Mouse (Mus musculus) erythroblast, adult 5-6 weeks (primary cell): ENCODE measurements around the gene Casc4. TPM values are rescaled to one million over a fixed set of nuclear protein-coding genes. Genes with fewer than 3 reads are reported as not detected.

Source experiments
- ATAC-seq: replicated peaks from 2 replicates; pipeline ENCODE4 v1.8.0; 2016; ENCODE audit warnings: moderate number of reproducible peaks, mild to moderate bottlenecking, moderate TSS enrichment, inconsistent platforms; ENCODE audit not compliant: poor library complexity, low FRiP score, severe bottlenecking
- total RNA-seq, 2 experiments: library from RNA; stranded (forward) in 1 of 2; stranded (reverse) in 1 of 2; fragments of 150-400 nt in 1 of 2; fragments of 200-764, 138-1000 nt in 1 of 2; gene quantifications; 2 replicates each; pipeline versions ENCODE4 v1.2.3 to v1.2.4; 2015 to 2017; ENCODE audit warnings: low replicate concordance in 2 of 2

Gene Casc4
- total RNA-seq (2015; ENCODE audit: low replicate concordance) (1.5 and 2.9 TPM in 2 replicates), total RNA-seq (2017; ENCODE audit: low replicate concordance) (0.77 and 4.2 TPM in 2 replicates)

DNA sequence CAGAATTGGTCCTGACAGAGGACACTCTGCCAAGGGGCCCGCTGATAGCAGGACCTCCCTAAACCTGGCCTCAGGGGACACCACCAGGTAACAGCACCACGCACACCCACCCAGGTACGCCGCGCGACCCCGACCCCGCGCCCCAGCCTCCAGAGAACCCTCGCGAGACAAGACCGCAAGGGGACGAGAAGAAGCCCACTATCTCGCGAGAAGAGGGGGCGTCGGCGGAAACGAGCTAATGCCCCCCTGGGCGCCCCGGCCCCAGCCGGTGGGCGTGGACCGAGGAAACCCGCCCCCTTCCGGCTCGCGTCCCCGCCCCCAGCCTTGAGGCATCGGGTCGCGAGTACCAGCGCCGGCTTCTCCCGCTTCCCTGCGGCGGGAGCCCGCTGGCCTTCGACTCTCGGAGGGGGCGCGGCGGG lies at the start of gene Casc4:
Gene Casc4, plus strand, starts transcription at position 339 of the 419 bp plus-strand sequence.
- no peak for ATAC-seq

DNA sequence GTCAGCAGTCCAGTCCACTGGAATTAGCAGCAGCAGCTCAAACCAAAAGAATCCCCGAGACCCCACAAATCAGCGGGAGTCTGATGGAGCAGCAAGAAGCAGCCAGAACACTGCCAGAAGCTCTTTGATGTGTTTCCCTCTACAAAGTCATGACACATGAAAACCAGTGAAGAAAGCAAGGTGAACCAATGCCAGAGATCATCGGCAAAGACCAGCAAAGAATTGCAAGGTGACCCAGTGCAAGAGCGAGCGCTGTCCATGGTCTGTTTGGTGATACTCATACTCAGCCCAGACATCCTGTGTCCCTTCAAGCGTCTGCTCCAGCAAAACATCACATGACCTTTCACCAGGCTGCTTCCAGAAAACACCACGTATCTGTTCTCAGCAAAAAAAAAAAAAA lies 45.0 kb upstream of the Casc4 start:
- no peak for ATAC-seq

DNA sequence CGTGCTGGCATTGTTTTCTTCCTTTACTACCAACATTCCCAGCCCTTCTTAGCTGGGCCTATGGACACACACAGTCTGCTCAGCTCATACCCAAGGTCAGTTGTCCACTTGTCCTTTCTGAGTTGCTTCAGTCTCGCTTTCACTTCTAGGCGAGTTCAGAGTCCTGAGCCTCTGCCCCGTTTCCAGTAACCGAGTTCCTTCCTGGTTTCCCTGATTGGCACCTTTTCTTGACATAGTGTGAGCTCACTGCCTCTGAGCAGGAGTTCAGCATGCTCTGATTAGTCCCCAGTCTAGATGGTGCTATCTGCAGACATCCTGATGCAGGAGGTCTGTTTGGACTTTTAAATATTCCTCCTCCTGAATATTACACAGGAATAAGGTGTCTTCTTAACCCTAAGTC lies 42.1 kb upstream of the Casc4 start:
- no peak for ATAC-seq

DNA sequence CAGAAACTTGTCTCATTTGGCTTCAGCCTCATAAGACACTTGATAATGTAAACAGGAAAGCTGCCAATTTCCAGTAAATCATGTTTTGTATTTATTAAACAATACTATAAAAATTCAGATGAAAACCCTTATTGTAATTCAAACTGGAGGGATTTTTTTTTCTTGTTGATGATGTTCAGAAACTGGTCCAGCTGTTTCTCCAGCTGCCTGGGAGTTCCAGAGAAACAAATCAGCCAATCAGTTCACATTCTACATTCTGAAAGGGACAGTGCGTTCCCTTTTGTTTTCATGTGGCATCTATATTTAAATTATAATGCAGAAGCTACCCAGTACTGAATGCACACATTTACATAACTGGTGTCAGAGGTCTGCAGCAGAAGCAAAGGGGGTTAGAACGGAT lies 40.6 kb upstream of the Casc4 start:
- ATAC-seq: no peak

DNA sequence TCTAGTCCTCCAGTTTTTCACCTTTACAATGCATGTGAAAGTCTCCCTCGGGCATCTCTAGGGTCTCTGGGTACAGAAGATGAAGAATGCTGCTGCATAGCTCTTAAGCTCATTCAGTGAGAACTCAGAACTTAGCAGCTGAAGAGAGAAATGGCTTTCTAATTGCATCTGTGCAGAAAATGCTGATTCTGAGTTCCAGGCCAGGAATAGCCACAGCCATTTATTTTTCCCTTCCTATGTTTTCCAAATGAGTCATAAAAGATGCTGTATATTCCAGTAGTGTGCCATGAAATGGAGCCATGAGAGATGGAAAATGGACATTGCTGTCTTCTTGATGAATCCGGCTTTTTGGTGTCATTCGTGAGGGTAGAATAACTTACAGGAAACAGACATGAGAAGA lies 38.4 kb upstream of the Casc4 start:
- ATAC-seq: no peak

DNA sequence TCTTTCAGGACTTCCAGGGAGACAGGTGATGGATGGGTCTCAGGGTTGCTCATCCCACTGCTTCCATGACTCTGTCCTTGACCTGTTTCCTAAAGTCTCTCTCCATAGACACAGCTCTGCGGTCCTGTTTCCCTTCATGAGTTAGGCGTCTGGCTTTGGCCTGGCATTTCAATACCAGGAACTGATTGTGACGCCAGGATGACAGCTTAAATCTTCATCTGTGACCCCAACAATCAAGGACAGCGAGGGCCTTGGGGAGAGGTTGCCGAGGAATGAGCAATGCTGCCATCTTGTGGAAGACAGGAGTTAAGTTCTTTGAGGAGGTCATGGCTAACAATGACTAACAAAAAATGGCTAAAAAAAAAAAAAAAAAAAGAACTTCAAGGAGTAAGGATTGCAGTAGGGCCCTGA lies 34.3 kb upstream of the Casc4 start:
- ATAC-seq: no peak

DNA sequence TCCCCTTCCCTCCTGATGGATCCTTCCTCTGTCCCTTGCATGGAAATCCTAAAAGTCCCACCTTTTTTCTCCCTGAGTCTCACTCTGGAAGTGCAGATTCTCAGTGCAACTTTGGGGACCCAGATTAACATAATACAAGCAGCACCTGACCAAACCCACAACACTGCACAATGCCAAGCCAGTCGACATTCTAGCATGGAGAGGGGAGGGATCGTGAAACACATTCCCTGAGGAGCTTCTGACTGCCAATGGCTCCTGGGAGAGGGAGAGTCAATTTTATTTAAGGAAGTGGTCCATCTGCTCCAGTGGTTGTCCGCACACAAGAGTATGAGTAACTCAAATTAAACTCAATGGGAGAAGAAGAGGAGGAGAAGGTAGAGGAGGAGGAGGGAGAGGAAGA lies 31.8 kb upstream of the Casc4 start:
- ATAC-seq: no peak

DNA sequence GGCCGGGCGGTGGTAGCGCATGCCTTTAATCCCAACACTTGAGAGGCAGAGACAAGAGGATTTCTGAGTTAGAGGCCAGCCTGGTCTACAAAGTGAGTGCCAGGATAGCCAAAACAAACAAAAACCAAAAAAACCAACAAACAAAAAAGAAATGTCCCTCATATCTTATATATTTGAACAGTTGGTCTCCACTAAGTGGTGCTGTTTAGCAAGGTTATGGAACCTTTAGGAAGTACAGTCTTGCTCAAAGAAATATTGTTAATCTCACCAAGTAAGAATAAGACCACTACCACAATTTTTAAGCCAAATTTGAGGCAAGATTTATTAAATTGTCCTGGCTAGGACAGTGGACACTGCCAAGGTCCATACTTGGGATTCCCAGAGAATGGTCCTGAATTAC lies 25.3 kb upstream of the Casc4 start:
- ATAC-seq: no peak

DNA sequence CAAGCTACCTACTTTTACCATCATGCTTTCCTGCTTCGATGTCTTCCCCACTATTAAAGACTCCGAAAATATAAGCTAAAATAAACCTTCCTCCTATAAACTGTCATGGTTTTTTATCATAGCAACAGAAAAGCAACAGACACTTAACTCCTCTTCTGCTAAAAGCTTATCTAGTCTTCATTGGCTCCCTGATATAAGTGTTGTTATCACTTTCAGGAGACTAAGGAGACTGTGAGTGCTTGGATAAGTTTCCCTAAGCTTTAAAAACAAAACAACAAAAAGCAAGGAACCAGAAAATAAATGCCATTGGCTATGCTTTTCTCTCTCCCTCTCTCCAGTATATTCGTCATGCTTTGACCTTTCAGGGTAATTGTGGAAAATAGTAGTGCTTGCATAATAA lies 24.5 kb upstream of the Casc4 start:
- ATAC-seq: no peak

DNA sequence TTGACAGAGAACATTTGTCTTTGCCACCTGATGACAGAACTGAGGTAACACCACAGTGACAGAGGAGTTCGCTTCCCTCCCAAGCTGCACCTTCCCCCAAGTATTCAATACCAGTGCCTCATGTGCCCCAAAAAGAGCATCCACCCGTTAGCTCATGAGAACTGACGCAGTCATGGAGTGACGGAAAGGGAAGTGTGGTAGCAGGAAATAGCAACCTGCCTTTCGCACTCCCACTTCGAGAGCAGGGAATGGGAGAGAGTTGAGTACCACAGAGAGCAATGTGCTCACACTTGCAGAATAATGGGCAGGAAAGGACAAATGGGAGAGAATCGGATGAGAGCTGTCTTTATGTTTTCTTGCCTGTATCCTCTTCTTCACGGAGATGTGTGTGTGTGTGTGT lies 20.7 kb upstream of the Casc4 start:
- ATAC-seq: no peak

DNA sequence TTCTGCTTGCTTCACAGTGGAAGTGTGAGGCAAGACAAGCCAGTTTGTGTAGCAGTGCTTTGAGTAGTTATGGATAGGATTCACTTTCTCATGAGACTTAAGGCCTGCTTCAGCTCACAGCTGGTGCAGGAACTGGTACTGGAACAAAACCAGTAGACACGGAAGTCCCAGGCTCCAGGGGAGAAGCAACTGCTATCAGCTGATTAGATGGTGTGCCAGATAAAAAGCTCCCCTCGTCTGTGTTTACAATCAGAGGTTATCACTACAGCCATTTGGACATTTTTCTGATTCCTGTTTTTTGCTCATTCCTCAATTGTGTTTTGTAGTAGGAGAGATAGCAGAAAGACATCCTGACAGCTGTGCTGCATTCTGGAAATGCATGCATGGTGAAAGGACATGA lies 14.7 kb upstream of the Casc4 start:
- ATAC-seq: no peak

DNA sequence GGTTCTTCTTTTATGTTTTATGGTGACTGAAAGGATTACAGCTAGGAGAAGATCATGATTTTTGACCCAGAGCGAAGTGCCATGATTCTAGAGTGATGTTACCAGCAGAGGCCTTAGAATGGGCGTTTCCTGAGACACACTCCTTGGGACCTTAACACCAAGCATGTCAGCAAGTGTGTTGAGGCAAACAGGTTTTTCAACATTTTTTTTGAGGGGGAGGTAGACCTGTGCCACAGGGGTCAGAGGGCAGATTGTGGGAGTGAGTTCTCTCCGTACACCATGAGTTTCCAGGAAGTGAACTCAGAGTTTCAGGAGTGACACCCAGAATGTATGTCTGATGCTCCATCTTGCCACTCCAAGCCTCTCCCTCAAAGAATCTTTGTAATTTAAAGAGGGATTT lies 12.8 kb upstream of the Casc4 start:
- ATAC-seq: no peak

DNA sequence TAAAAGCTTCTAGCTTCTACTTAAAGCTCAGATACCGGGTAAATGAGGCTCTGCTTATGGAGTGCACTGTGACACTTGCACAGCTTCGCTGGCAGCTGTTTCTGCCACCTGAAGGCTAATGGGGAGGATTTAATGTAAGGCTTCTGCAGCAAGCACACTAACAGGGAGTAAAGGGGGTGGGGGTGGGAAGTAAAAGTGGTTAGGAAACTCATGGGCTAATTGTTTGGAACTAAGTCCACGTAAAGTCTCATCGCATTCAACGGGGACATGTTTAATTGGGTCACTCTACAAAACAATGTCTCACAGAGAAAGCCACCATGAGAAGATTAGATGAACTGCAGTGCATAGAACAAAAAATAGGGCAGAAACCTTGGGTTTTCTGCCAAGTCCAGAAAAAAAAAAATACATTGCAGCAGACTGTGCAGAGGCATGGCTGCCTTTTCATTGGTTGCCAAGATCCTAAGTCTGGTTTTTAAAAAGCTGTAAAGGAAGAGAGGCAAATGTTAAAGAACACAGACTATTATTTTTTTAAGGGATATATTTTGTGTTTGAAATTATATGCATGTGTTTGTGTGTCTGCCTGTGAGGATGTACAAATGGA lies 7.3 kb upstream of the Casc4 start:
- ATAC-seq: no peak

DNA sequence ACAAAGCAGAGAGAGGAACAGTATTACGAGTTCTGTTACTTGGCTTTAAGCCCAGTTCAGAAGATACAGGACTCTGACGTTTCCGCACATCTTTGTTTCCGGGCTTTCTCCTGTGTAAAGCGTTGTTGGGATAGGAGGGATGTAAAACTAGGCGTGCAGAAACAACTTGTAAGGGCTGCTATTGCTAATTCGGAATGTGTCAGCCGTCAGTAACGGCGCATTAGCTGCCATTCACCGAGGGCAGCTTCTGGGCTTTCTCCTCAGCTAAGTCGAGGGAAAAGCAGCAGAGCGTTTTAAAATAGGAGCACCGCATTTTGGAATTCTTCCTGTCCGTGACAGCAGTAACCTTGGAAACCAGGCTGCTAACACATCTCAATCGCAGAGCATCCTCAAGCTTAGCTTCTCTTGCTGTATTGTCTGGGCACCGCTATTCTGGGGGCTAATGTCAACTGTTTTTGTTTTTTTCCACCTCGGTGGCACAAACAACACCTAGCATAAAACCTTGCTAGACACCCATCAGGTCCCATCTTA lies 634 bp upstream of the Casc4 start:
- ATAC-seq: no peak

DNA sequence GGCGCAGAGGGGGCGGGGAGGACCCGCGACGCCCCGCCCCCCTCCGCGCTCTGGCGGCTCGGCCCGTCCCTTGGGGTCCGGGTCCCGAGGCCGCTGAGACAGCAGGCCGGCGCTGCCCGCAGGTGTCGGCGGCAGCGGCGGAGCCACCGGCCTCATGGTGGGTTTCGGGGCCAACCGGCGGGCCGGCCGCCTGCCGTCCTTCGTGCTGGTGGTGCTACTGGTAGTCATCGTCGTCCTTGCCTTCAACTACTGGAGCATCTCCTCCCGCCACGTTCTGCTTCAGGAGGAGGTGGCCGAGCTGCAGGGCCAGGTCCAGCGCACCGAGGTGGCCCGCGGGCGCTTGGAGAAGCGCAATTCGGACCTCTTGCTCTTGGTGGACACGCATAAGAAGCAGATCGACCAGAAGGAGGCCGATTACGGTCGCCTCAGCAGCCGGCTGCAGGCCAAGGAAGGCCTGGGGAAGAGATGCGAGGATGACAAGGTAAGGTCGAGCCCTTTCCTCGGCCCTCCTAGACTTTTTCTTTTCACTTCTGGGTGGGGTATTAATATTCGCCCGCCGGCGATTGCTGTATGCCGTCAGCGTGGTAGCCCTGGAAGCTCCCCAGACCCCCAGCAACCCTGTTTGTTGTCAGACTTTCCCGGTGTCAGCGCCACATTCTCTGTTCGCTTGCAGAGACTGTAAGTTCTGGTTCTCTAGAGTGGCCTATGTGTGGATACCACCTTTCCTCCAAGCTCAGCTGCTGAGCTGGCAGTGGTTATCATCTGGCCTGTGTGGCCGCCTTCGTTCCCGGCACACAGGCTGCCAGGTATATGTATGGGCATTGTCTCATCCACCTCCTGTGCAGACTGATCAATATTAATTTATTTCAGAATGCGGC lies 520 bp downstream of the Casc4 start:
- ATAC-seq: no peak

DNA sequence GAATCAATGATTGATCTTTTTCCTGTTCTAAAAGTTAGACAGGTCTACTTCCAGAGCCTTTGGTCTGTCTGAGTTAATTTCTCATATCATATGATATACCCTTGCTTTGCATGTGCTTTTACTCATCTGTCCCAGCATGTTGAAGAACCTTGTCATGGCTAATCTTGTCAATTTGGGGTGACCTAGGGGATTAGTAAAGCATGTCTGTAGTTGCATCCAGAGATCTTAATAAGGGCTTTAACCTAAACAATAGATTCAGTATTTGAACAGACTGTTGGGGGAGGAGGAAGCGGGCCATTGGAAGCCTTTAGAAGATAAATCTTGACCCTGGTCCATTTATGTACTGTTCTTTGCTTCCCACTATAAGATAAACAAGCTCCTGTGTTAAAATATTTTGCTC lies 12.7 kb downstream of the Casc4 start:
- ATAC-seq: no peak

DNA sequence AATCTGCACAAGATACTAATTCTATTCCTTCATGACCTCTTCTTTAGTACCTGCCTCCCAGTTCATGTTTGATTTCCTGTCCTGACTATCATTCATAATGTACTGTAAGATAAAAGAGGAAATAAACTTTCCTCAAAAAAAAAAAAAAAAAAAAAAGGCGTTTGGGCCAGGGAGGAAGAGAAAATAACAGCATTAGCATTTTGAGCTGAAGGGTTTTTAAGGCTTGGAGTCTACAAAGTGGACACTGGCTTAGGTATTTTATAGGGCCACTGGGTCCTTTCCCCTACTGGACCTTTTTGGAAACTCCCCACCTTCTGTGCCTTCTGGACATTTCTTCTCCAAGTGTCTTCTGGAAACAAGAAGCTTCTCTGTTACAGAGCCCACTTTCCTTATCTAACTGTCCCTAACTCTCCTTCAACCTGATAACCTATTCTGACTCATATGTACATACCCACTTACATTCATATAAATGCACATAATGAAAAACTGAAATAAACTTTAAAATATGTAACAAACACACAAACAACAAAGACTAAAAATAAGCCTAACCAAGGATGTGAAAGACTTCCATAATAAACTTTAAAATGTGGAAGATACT lies 18.8 kb downstream of the Casc4 start:
- no peak for ATAC-seq

DNA sequence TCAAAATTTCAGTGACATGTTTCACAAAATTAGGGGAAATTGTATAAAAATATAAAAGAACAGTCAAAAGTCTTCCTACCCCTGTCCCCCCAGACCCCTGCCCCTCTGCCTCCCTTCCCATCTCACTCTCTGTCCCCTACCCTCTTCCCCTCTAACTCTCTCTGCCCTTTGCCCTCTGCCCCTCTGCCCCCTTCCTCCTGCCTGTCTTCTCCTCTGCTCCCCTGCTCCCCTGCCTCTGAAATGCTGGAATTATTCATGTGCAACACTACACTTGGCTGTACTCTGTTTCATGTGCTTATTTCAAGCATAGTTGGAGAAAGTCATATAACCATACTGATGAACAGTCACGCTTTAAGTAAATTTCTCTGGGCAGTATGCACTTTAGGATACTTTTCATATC lies 19.6 kb downstream of the Casc4 start:
- no peak for ATAC-seq

DNA sequence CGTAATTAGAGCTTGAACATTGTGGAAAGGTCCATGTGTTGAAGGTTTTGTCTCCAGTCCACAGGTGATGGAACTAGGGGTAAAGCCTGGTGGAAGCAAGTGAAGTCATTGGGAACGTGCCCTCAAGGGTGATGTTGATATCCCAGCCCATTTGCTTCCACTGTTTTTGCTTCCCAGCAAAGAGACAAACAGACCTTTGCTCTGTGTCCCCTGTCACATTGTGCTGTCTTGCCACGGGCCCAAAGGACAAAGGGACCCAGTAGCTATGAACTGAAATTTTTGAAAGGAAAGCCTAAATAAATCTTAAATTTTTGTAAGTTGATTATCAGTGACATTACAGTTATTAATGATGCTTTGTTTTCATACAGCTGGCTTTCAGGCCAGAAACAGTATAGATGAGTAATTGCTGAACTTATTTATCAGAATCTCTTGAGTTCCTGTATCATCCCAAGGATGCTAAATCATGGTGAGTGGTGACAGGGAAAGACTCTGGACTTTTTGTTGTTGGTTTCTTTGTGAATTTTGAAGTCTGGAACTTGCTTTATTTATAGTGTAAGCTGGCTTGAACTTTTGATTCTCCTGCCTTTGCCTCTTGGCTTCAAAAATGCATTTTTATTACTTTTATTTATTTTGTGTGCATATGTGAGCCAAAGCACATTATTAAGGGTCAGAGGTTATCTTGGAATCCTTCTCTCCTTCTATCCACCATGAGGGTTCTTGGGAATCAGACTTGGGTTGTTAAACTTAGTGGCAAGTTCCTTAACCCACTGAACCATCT lies 22.1 kb downstream of the Casc4 start:
- ATAC-seq: no peak

DNA sequence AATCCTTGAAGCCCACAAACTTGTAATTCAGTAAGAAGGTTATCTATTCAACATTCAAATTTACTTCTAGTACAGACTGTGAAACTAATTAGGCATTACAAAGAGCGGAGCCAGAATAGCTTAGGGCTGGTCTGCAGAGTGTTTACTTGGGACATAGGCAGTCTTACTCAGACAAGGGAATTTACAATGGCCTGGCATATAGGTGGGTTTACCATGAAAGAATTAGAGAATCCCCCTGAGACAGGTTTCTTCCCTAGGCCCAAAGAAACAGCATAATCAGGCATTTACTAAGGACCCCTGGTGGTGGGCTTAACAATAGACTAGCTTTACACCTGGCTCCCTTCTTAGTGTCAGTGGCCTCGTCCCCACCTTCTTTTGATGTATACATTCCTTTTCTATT lies 28.5 kb downstream of the Casc4 start:
- no peak for ATAC-seq
